Mouse (Mus musculus): ENCODE data around the gene Cops9. TPM values are rescaled to one million over a fixed set of nuclear protein-coding genes. Genes with fewer than 3 reads are reported as not detected.
A peak's percentile ranks its signal among the peaks of the same experiment; 100 is the strongest.

The Cops9 gene
- 335 and 376 TPM in 2 replicates for polyA plus RNA-seq (2015; fragmentation: Nextera tagmentation; extraction: Ambion mirVana)

DNA sequence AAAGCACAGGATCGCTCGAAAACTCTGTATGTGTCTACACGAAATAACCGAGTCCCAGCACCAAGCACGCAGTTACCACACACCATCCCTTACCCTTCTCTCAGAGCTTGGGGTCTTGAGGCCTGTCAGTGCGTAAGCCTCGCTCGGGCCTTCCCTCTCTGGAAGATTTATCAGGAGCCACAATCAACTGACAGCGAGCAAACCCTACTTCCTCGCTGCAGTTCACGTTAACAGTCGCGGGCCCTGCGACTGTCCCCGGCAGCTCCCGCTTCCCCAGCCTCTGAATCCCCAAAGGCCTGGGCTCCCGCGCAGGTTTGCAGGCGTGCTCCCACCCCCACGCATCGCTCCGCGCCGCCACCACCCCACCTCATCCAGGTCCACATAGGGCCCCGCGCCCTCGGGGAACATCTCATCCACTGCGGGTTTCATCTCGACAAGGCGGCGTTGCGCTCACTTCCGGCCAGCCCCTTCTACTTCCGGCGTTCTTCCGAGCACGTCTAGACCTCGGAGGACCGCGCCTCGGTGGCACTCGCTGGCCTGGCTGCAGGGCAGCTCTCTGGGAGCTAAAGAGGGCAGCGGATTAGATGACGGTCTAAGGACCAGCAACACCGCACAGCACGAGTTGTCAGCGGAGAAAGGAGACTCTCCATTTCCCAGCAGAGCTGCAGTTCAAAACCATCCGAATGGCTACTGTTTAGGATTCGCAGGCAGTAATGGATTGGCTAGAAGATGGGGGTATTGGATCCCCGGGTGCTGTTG is at the start of gene Cops9:
Gene Cops9 (minus strand): TSS at position 472 of the 759 bp plus-strand sequence.
- Histone ChIP-seq H3K4me1 (ENCODE audit: control insufficient read depth, insufficient read depth, low read length) (peaks cover 13% of the 10 kb centered on the region), H3K36me3 (ENCODE audit: control insufficient read depth, insufficient read depth, low read length) (no peaks in the 10 kb centered on the region; the same call in 1 of the 2 replicates), H3K27me3 (ENCODE audit: control insufficient read depth, insufficient read depth, low read length) (no peaks in the 10 kb centered on the region), H3K9me3 (replicated peaks; ENCODE audit: control insufficient read depth, low read length) (no peaks in the 10 kb centered on the region), H3K4me2 (ENCODE audit: low read depth, low read length) (peak within 1 kb of the TSS; percentile 95), H3K9ac (ENCODE audit: low read length) (peak within 1 kb of the TSS; percentile 94), H3K4me3 (replicated peaks; ENCODE audit: low read length) (peak within 1 kb of the TSS; percentile 76), H3K27ac (ENCODE audit: low read length) (peak within 1 kb of the TSS; percentile 57; the same call in 1 of the 2 replicates)
- peak; percentile 90 for ATAC-seq (ENCODE audit: insufficient read depth, low FRiP score)
- WGBS = 1% methylated on average over 50 of the region's 50 CpGs

DNA sequence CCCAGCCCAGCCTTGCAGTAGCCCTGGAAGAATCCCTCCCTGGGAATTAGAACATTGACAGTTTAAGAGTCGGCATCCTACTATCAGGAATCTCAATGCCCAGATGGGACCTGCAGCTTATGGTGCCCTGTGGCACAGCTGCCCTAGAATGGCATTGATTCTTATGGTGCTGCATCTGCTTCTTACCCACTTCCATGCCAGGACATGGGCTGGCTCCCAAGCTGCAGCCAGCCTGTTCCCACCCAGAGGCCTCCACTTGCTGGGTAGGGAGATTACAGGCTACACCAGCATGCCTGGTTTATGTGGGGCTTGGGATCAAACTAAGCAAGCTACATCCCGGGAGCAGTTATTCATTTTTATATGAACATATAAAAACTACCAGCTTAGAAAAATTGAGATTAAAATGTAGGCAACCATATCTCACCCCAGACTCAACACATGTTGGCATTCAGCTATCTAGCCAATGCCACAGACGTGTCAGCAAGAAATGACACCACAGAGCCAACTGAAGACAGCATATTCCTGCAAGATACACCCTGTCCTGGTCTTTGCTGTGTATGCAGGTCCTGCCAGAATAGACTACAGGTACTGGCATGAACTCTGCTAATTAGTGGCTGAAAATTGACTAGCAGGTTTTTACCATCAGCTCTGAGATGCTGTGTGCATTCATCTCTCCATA is 49.5 kb upstream of the Cops9 start:
- Histone ChIP-seq H3K4me2 (ENCODE audit: low read depth, low read length) (no peak overlapping the region), H3K9me3 (replicated peaks; ENCODE audit: control insufficient read depth, low read length) (no peaks in the 10 kb centered on the region), H3K27me3 (ENCODE audit: control insufficient read depth, insufficient read depth, low read length) (no peaks in the 10 kb centered on the region), H3K9ac (ENCODE audit: low read length) (no peak overlapping the region), H3K4me3 (replicated peaks; ENCODE audit: low read length) (no peak overlapping the region), H3K36me3 (ENCODE audit: control insufficient read depth, insufficient read depth, low read length) (no peaks in the 10 kb centered on the region), H3K4me1 (ENCODE audit: control insufficient read depth, insufficient read depth, low read length) (no peaks in the 10 kb centered on the region), H3K27ac (ENCODE audit: low read length) (no peak overlapping the region)
- WGBS = 84% methylated on average over 3 of the region's 3 CpGs
- ATAC-seq (ENCODE audit: insufficient read depth, low FRiP score) = no peak

DNA sequence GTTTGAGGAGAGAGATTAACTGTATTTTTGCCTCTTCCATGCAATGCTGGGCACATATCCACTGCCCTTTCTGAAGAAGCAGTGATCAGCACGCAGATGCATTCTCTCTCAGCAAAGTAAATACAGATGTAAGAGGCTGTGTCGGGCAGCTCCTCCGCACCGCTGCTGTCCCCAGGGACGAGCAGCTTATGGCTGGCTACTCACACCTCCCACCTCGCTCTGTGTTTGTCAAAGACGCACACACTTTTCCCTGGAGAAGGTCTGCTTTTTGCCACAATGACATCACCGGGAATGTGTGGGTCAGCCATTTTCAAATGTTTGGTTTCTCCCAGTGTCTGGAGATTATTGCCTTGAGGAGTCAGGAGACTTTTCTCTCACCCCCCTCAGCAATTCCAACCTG is 45.2 kb upstream of the Cops9 start:
- Histone ChIP-seq H3K27ac (ENCODE audit: low read length) (no peak overlapping the region), H3K9ac (ENCODE audit: low read length) (no peak overlapping the region), H3K9me3 (replicated peaks; ENCODE audit: control insufficient read depth, low read length) (no peaks in the 10 kb centered on the region), H3K4me2 (ENCODE audit: low read depth, low read length) (no peak overlapping the region), H3K27me3 (ENCODE audit: control insufficient read depth, insufficient read depth, low read length) (no peaks in the 10 kb centered on the region), H3K4me1 (ENCODE audit: control insufficient read depth, insufficient read depth, low read length) (no peaks in the 10 kb centered on the region), H3K36me3 (ENCODE audit: control insufficient read depth, insufficient read depth, low read length) (no peaks in the 10 kb centered on the region), H3K4me3 (replicated peaks; ENCODE audit: low read length) (no peak overlapping the region)
- WGBS = 26% methylated on average over 8 of the region's 8 CpGs
- no peak for ATAC-seq (ENCODE audit: insufficient read depth, low FRiP score)

DNA sequence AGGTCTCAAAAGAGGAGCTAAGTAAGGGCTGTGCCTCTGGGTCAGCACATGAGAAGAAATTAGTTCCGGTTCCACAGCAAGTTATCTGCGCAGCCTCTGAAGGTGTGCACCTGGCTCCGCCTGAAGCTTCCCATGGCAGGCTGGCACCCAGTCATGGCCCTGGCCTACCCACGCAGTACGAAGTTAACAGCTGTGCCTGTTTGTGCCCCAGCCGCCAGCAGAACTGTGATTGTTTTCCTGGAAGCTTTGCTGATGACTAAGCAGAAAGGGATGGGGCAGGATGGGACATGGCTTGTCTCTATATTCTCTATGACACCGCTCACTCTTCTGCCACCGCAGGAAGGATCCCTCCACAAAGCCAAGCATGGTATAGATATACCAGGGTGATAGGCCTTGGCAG is 41.4 kb upstream of the Cops9 start:
- Histone ChIP-seq H3K27ac (ENCODE audit: low read length) (no peak overlapping the region), H3K4me1 (ENCODE audit: control insufficient read depth, insufficient read depth, low read length) (no peaks in the 10 kb centered on the region), H3K27me3 (ENCODE audit: control insufficient read depth, insufficient read depth, low read length) (no peaks in the 10 kb centered on the region), H3K36me3 (ENCODE audit: control insufficient read depth, insufficient read depth, low read length) (no peaks in the 10 kb centered on the region), H3K9ac (ENCODE audit: low read length) (no peak overlapping the region), H3K9me3 (replicated peaks; ENCODE audit: control insufficient read depth, low read length) (no peaks in the 10 kb centered on the region), H3K4me3 (replicated peaks; ENCODE audit: low read length) (no peak overlapping the region), H3K4me2 (ENCODE audit: low read depth, low read length) (no peak overlapping the region)
- 84% methylated on average over 8 of the region's 8 CpGs for WGBS
- no peak for ATAC-seq (ENCODE audit: insufficient read depth, low FRiP score)

DNA sequence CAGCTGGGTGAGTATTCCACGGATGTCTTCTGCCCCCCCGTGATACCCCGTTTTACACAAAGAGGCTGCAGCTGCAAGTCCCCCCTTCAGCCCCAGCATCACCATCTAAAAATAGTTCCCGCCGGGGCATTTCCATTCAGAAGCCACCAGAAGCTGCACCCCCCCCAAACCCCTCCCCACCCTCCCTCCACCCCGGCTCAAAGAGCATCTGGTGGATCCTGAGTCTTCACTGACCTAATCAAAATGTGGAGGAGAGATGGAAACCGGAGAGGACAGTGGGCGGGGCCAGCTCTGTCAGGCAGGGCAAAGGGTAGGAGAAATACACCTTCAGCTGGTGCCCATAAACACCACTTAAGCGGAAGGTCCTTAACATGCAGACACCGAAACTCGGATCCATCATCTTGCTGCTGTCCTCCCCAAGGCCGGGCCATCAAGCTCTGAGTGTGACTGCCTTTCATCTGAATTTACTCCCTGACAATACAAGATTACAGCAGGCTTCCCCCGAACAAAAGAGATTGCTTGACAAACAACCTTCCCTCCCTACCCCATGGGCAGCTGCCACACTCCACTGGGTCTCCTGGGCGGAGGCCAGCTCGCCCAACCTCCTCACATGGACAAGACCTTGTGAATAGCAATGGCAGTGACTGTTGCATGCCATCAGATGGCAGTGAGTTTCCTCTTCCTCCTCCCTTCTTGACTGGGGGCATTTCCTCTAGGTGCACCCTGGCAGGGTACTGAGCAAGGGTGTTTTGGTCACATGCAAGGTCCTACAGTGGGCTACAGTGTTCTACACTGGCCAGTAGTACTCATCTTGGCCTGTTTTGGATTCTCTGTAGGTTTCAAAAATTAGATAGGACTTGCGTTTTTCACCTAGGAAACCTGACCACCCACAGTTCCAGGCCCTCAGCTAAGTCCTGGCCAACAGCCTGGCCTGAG is 39.2 kb upstream of the Cops9 start:
- Histone ChIP-seq H3K4me2 (ENCODE audit: low read depth, low read length) (no peak overlapping the region), H3K4me1 (ENCODE audit: control insufficient read depth, insufficient read depth, low read length) (no peaks in the 10 kb centered on the region)

DNA sequence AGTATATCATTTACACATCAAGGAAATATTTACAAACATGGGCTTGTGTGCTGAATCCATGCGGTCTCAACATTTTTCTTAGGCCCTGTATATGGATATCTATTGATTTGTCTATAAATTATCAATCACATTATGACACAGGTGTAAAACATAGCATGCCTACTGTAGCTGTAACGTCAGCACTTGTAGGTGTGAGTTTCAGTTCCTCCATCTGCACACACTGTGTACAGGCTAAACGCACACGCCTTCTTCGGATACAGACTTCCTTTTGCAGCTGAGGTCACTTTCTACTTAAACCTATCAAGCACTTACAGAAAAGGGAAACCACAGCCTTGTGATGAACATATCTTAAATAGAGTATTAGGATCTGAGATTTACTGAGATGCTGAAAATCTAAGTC is 37.0 kb upstream of the Cops9 start:
- Histone ChIP-seq H3K9me3 (replicated peaks; ENCODE audit: control insufficient read depth, low read length) (no peaks in the 10 kb centered on the region), H3K27ac (ENCODE audit: low read length) (no peak overlapping the region), H3K36me3 (ENCODE audit: control insufficient read depth, insufficient read depth, low read length) (no peaks in the 10 kb centered on the region), H3K4me1 (ENCODE audit: control insufficient read depth, insufficient read depth, low read length) (no peaks in the 10 kb centered on the region), H3K4me2 (ENCODE audit: low read depth, low read length) (no peak overlapping the region), H3K4me3 (replicated peaks; ENCODE audit: low read length) (no peak overlapping the region), H3K27me3 (ENCODE audit: control insufficient read depth, insufficient read depth, low read length) (no peaks in the 10 kb centered on the region), H3K9ac (ENCODE audit: low read length) (no peak overlapping the region)
- 77% methylated on average over 5 of the region's 5 CpGs for WGBS
- ATAC-seq (ENCODE audit: insufficient read depth, low FRiP score) = no peak

More for the DNA sequence above, 39.2 kb upstream of the Cops9 start:
- H3K36me3 ChIP-seq (ENCODE audit: control insufficient read depth, insufficient read depth, low read length) = no peaks in the 10 kb centered on the region
- no peak overlapping the region for H3K4me3 ChIP-seq (replicated peaks; ENCODE audit: low read length)
- no peak for ATAC-seq (ENCODE audit: insufficient read depth, low FRiP score)
- H3K27me3 ChIP-seq (ENCODE audit: control insufficient read depth, insufficient read depth, low read length) = no peaks in the 10 kb centered on the region
- no peak overlapping the region for H3K27ac ChIP-seq (ENCODE audit: low read length)
- H3K9ac ChIP-seq (ENCODE audit: low read length) = no peak overlapping the region
- H3K9me3 ChIP-seq (replicated peaks; ENCODE audit: control insufficient read depth, low read length) = no peaks in the 10 kb centered on the region
- WGBS = 29% methylated on average over 16 of the region's 16 CpGs

DNA sequence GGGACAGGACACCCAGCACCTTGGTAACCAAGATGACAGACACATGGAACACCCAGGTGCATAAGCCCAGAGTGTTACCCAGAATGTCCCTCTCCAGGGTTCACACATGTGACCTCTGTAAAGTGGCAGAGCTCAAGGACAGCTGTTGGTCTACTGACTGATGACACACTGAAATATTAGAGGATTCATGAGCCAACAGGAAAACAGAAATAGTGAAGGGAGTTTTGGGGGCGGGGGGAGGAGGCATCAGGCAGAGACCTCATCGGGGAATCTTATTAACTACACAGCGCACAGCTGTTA is 34.8 kb upstream of the Cops9 start:
- Histone ChIP-seq H3K27ac (ENCODE audit: low read length) (no peak overlapping the region), H3K4me3 (replicated peaks; ENCODE audit: low read length) (no peak overlapping the region), H3K27me3 (ENCODE audit: control insufficient read depth, insufficient read depth, low read length) (no peaks in the 10 kb centered on the region), H3K4me2 (ENCODE audit: low read depth, low read length) (no peak overlapping the region), H3K9ac (ENCODE audit: low read length) (no peak overlapping the region), H3K4me1 (ENCODE audit: control insufficient read depth, insufficient read depth, low read length) (no peaks in the 10 kb centered on the region), H3K36me3 (ENCODE audit: control insufficient read depth, insufficient read depth, low read length) (no peaks in the 10 kb centered on the region), H3K9me3 (replicated peaks; ENCODE audit: control insufficient read depth, low read length) (no peaks in the 10 kb centered on the region)
- 77% methylated on average over 3 of the region's 3 CpGs for WGBS
- no peak for ATAC-seq (ENCODE audit: insufficient read depth, low FRiP score)

DNA sequence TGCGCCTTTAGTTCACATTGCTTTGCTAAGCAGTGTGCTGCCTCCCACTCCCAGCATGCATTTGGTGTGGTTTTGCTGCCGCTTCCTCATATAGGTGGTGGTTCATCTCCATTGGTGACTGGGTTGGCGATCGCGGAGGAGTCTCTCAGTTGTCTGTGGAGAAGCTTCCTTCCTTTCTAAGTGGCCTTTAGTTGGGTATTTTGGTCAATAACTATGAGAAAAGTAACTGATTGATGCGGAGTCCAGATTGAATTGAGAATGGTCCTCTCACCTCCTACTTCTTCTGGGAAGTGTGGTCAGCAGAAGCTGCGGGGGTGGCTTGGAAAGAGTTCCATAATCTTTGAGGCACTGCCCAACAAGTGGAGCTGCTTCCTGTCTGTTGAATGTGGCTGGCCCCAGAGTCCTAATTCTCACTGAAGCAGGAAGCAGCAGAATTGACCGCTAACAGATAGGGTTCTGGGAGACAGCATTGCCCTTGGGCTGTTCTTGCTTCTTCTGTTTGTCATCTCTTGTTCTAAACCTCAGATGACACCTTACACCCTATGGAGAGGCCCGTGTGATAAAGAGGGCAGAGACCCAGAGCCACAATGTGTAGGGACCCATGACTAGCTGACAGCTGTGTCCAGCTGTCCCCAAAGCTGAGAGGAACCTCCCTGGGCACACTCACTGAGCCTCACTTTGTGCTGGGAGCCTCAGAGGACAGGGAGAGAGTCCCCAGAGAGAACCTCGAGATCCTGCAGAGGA is 34.3 kb upstream of the Cops9 start:
- Histone ChIP-seq H3K27me3 (ENCODE audit: control insufficient read depth, insufficient read depth, low read length) (no peaks in the 10 kb centered on the region), H3K4me3 (replicated peaks; ENCODE audit: low read length) (no peak overlapping the region), H3K9me3 (replicated peaks; ENCODE audit: control insufficient read depth, low read length) (no peaks in the 10 kb centered on the region), H3K9ac (ENCODE audit: low read length) (no peak overlapping the region), H3K27ac (ENCODE audit: low read length) (no peak overlapping the region), H3K36me3 (ENCODE audit: control insufficient read depth, insufficient read depth, low read length) (no peaks in the 10 kb centered on the region), H3K4me1 (ENCODE audit: control insufficient read depth, insufficient read depth, low read length) (no peaks in the 10 kb centered on the region), H3K4me2 (ENCODE audit: low read depth, low read length) (no peak overlapping the region)
- 70% methylated on average over 10 of the region's 10 CpGs for WGBS
- ATAC-seq (ENCODE audit: insufficient read depth, low FRiP score) = no peak; the same call in 1 of the 2 replicates
